Mouse (Mus musculus): Measurements from ENCODE around the gene Lbx2.

The Lbx2 gene

GRCm38 (mm10) chr6:83108762-83109668, 22.8 kb downstream of the Lbx2 start, which contains the start of gene Mrpl53:
Mrpl53 (plus strand) TSS chr6:83109040.
- no peak for DNase-seq (ENCODE audit: extremely low spot score, low read depth, low spot score)

GRCm38 (mm10) chr6:83111510-83112136, 25.5 kb downstream of the Lbx2 start:
- no peak for DNase-seq (ENCODE audit: extremely low spot score, low read depth, low spot score)

GRCm38 (mm10) chr6:83115011-83115671, 29.0 kb downstream of the Lbx2 start, which contains the start of gene Mogs:
Mogs (plus strand) TSS chr6:83115496.
- DNase-seq (ENCODE audit: extremely low spot score, low read depth, low spot score) = no peak

GRCm38 (mm10) chr6:83115682-83116372, 29.7 kb downstream of the Lbx2 start:
- DNase-seq (ENCODE audit: extremely low spot score, low read depth, low spot score) = no peak

GRCm38 (mm10) chr6:83116373-83117164, 30.4 kb downstream of the Lbx2 start:
- no peak for DNase-seq (ENCODE audit: extremely low spot score, low read depth, low spot score)

- DNase-seq (ENCODE audit: extremely low spot score, low read depth, low spot score) = no peak
These were observed 30.9 kb downstream of the Lbx2 start for GRCm38 (mm10) chr6:83117165-83117438.

GRCm38 (mm10) chr6:83117616-83118015, 31.4 kb downstream of the Lbx2 start:
- no peak for DNase-seq (ENCODE audit: extremely low spot score, low read depth, low spot score)

- no peak for DNase-seq (ENCODE audit: extremely low spot score, low read depth, low spot score)
These were observed 32.2 kb downstream of the Lbx2 start for GRCm38 (mm10) chr6:83118369-83118768.

GRCm38 (mm10) chr6:83118825-83119733, 32.9 kb downstream of the Lbx2 start:
- no peak for DNase-seq (ENCODE audit: extremely low spot score, low read depth, low spot score)

- DNase-seq (ENCODE audit: extremely low spot score, low read depth, low spot score) = no peak
These were observed 33.5 kb downstream of the Lbx2 start for GRCm38 (mm10) chr6:83119734-83120051.

GRCm38 (mm10) chr6:83120930-83121862, 35.0 kb downstream of the Lbx2 start, which contains the start of gene Wbp1:
Wbp1 (minus strand) TSS chr6:83121559.
- DNase-seq (ENCODE audit: extremely low spot score, low read depth, low spot score) = peak; percentile 99

- DNase-seq (ENCODE audit: extremely low spot score, low read depth, low spot score) = no peak
These were observed 35.9 kb downstream of the Lbx2 start for GRCm38 (mm10) chr6:83121863-83122710.

- DNase-seq (ENCODE audit: extremely low spot score, low read depth, low spot score) = no peak
These were observed 36.8 kb downstream of the Lbx2 start for GRCm38 (mm10) chr6:83122961-83123360.

- DNase-seq (ENCODE audit: extremely low spot score, low read depth, low spot score) = peak; percentile 91
These were observed 38.7 kb downstream of the Lbx2 start for GRCm38 (mm10) chr6:83124851-83125312.

- no peak for DNase-seq (ENCODE audit: extremely low spot score, low read depth, low spot score)
These were observed 39.2 kb downstream of the Lbx2 start, which contains the start of gene Ino80b for GRCm38 (mm10) chr6:83125331-83125730. Ino80b (minus strand) TSS chr6:83125431.

- DNase-seq (ENCODE audit: extremely low spot score, low read depth, low spot score) = no peak
These were observed 41.3 kb downstream of the Lbx2 start for GRCm38 (mm10) chr6:83127419-83127818.

- DNase-seq (ENCODE audit: extremely low spot score, low read depth, low spot score) = no peak
These were observed 45.4 kb downstream of the Lbx2 start for GRCm38 (mm10) chr6:83131469-83132034.
